ENCODE assay signal across 8 mouse cellular contexts in the genomic region with DNA sequence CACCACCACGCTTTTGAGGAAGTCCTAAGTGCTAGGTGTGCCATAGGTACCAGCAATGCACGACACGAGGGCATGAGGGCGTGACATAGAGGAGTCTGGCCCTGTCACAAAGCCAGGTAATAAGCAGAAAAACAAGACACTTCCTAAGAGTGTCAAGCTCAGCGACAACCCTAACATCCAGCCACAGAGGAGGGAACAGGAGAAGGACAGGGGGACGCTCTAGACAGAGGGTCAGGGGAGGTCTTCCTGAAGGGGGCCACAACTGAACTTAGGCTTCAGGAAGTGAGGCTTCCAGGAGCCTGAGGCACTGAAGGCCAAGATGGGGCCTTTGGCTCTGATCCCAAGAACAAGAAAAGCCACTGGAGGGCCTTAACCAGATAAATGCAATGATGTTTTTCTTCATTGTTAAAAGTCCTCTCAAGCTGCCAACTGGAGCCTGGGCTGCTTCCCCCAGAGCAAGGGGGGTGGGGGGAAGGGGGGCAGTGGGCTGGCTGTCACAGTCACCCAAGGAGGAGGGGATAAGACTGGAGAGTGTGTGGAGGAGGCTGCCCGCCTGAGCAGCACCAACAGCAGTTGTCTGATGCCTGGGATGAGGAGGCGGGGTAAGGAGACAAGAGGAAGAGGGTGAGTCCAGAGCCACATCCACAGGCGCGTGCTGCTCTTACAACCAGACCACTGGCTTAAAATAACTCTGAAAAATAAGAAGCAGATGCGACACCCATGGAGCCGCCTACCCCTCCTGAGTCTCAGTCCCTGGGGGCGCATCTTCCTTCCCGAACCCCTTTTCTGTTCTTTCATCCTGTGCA.
DNase-seq lines count a peak whose midpoint lies in the region; ATAC-seq lines count a peak whose summit lies in the region.

No protein-coding gene starts in this region.

- H3K4me2 ChIP-seq in midbrain, embryonic 11.5 days: no peak overlapping the region

- H3K27me3 ChIP-seq in midbrain, embryonic 10.5 days (ENCODE audit: low read depth, poor library complexity, severe bottlenecking): no peaks in the 10 kb centered on the region
- H3K27me3 ChIP-seq in midbrain, embryonic 11.5 days (ENCODE audit: control insufficient read depth, insufficient read depth, low read length): no peaks in the 10 kb centered on the region

- no peaks in the 10 kb centered on the region for H3K9me3 ChIP-seq in midbrain, embryonic 10.5 days (replicated peaks)
- H3K9me3 ChIP-seq in midbrain, embryonic 11.5 days (ENCODE audit: control insufficient read depth, low read length): no peaks in the 10 kb centered on the region

- peak overlapping the region; percentile 34; the same call in 1 of the 2 replicates for H3K27ac ChIP-seq in midbrain, embryonic 10.5 days (replicated peaks)
- H3K27ac ChIP-seq in midbrain, embryonic 11.5 days (ENCODE audit: low read depth, low read length): no peak overlapping the region

- H3K36me3 ChIP-seq in midbrain, embryonic 10.5 days: no peaks in the 10 kb centered on the region
- H3K36me3 ChIP-seq in midbrain, embryonic 11.5 days (ENCODE audit: control insufficient read depth, insufficient read depth, low read length): no peaks in the 10 kb centered on the region

- peaks cover 29% of the 10 kb centered on the region for H3K4me1 ChIP-seq in midbrain, embryonic 10.5 days
- H3K4me1 ChIP-seq in midbrain, embryonic 11.5 days (ENCODE audit: control insufficient read depth, insufficient read depth, low read length): 0 out of 2 replicates have a peak, but pooled peaks cover 2% of the 10 kb centered on the region

- WGBS in midbrain, embryonic 10.5 days: 66% methylated on average over 14 of the region's 14 CpGs
- WGBS in midbrain, embryonic 11.5 days: 72% methylated on average over 14 of the region's 14 CpGs

- ATAC-seq in midbrain, embryonic 11.5 days (ENCODE audit: low FRiP score): no peak
- ATAC-seq in activated CD4-positive, CD25-positive, alpha-beta regulatory T cell, adult 4 months: no peak

- no peak overlapping the region for H3K9ac ChIP-seq in midbrain, embryonic 11.5 days (ENCODE audit: low read length)

- H3K4me3 ChIP-seq in midbrain, embryonic 10.5 days: no peak overlapping the region
- H3K4me3 ChIP-seq in midbrain, embryonic 11.5 days (ENCODE audit: low read depth, low read length): no peak overlapping the region

- peak; percentile 17 for DNase-seq in midbrain, embryonic 10.5 days (ENCODE audit: low spot score)
- DNase-seq in midbrain, embryonic 11.5 days (ENCODE audit: low spot score, missing footprints): no peak
- peak; percentile 12 to 19 for DNase-seq in heart, adult 18-20 months
- DNase-seq in layer of hippocampus, adult 18-20 months (ENCODE audit: low spot score in 2 of 2): peak; percentile 67 to 73
- DNase-seq in lung, postnatal 10 days: peak; percentile 68
- peak; percentile 95 for DNase-seq in telencephalon, adult 2 months (ENCODE audit: low read depth, low spot score)
- DNase-seq in natural killer cell, adult 2 months (ENCODE audit: low spot score in 2 of 2): no peak

Comparison
In these comparisons a context has a peak if more than half of its experiments do, and no peak if none do; other contexts are left out.
1. DNase-seq: peak in midbrain, embryonic 10.5 days (single experiment), heart, adult 18-20 months (2 of 2), layer of hippocampus, adult 18-20 months (2 of 2), lung, postnatal 10 days (single experiment) and telencephalon, adult 2 months (single experiment); none in midbrain, embryonic 11.5 days (single experiment) and natural killer cell, adult 2 months (0 of 2).